Mouse (Mus musculus) left cerebral cortex, postnatal 25 days (tissue): Measurements from ENCODE around the gene Slc7a14. TPM values are rescaled to one million over a fixed set of nuclear protein-coding genes. Genes with fewer than 3 reads are reported as not detected.
"Not testable (repeated sequence)": the region's sequence is repeated elsewhere in the genome, so short reads cannot be mapped to it uniquely, and the experiment has no call there.

ENCODE experiments used
- DNase-seq, 2 experiments: peaks; one replicate each; pipeline ENCODE4 v3.0.0; 2022; ENCODE audit warnings: low spot score in 2 of 2, mixed read lengths in 1 of 2
- intact Hi-C: fragments of 180-260 bp; cut with DNase I; formaldehyde crosslinking; loops from one replicate; pipeline ENCODE4 v1.15.1; 2025
- total RNA-seq, 2 experiments: library from RNA; stranded (reverse); gene quantifications; 2 replicates each; pipeline ENCODE4 v1.2.3; 2021

The Slc7a14 gene
- 10 to 100 TPM; 52.1 to 52.6 TPM for total RNA-seq

GRCm38 (mm10) chr3:31309934-31310787 is at the start of gene Slc7a14:
Slc7a14 (minus strand) TSS chr3:31310378.
- peak; percentile 75 to 88 for DNase-seq
- intact Hi-C loops: loop anchor here (2.0 to 5.0 kb wide), 4 partner anchors 19 to 218 kb away; partner anchors contain the start of gene Cldn11

GRCm38 (mm10) chr3:31346540-31346939 is 36.4 kb upstream of the Slc7a14 start:
- DNase-seq: no peak
- intact Hi-C loops: no loop called here

- intact Hi-C loops: no loop called here
- DNase-seq: no peak
These were observed 35.6 kb upstream of the Slc7a14 start for GRCm38 (mm10) chr3:31345766-31346165.

GRCm38 (mm10) chr3:31339236-31339635 is 29.1 kb upstream of the Slc7a14 start:
- intact Hi-C loops: no loop called here
- no peak for DNase-seq

DNA sequence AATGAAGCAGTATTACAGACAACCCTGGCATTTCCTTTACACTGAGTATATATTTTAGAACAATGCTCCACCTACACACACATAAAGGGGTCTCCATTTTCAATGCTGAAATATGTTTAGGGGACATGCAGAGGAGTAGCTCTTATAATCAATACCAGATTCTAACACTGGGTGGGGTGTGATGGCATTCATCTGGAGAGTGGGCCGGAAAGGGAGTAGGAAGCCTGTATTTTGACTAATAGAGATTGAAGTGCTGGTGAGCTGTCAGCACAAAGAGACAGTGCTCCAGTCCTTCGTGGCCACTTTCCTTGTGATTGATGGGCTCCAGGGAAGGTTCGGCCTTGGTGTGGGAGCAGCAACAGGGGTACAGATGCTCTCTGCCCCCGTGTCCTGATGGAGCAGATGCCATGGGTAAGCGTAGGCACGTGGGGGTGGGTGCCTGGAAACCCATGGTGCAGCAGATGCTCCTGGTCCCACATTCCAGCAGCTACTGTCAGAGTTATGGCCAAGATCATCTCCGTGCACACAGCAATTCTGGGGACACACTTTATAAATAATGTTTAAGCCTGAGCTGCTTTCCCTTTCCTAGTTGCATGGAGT is 18.2 kb upstream of the Slc7a14 start:
- intact Hi-C loops: loop anchor here (2.0 to 5.0 kb wide), 2 partner anchors 20 to 181 kb away; partner anchors contain the start of gene Cldn11
- peak; percentile 41 to 70 for DNase-seq

DNA sequence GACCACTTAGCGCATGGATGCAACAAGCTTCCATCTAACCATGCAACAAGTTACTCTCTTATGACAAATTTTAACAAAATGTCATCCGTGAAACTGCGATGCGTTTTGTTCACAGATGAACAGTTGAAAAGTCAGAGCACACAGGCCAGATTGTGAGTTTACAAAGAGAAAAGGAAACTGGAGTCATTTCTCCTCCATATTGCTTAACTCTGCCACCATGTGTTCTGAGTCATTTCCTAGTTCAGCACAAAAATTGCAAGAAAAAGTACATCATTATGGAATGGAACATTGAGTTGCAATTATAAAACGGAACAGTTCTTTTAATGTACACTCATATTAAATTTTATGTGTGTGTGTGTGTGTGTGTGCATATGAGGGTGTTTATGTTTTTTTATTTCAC is 17.6 kb upstream of the Slc7a14 start:
- DNase-seq: peak in 1 of 2 experiments; percentile 9
- intact Hi-C loops: loop anchor here (2.0 to 5.0 kb wide), 2 partner anchors 19 to 180 kb away; partner anchors contain the start of gene Cldn11

DNA sequence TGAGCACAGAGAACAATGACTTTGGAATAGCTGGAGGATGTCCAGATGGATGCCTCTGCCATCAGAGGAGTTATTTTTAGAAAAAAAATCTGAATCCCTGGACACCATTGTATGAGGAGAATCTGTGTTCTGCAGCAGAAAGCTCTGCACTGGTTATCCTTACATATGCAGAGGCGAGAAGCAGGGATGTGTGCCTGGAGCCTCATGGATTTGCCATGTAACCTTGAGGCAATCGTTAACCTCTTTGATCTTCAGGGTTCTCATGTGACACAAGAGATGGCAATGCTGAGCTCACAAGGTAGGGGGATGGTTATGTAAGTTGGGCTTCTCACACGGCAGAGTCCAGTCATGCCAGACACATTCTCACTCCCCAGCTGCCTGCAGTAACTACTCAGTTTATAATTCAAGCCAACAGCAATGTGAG is 14.1 kb upstream of the Slc7a14 start:
- peak; percentile 32 to 54 for DNase-seq
- intact Hi-C loops: no loop called here

- DNase-seq: peak; percentile 48 to 52
- intact Hi-C loops: loop anchor here (2.0 to 5.0 kb wide), 4 partner anchors 19 to 217 kb away; partner anchors contain the start of gene Cldn11
These were observed 726 bp downstream of the Slc7a14 start for GRCm38 (mm10) chr3:31309371-31309933.

DNA sequence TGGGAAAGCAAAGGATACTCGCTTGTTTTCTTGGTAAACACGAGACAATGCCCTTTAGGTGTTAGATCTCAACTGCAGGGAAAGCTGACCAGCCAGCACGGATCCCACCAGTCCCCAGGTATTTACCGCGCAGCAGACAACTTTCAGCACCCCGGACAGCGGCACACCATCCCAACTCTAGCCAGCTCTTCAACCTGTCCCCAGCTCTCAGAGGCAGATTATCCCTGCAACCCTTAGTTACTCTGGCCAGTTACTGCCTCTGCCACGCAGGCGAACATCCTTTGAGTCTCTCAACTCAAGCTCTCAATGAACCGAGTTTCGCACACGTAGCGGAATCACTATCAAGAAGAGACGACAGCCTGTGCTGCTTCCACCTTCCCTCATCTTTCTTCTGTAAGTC is 1.3 kb downstream of the Slc7a14 start:
- intact Hi-C loops: loop anchor here (1.0 to 5.0 kb wide), 5 partner anchors 20 to 217 kb away; partner anchors contain the start of gene Cldn11
- DNase-seq: no peak

DNA sequence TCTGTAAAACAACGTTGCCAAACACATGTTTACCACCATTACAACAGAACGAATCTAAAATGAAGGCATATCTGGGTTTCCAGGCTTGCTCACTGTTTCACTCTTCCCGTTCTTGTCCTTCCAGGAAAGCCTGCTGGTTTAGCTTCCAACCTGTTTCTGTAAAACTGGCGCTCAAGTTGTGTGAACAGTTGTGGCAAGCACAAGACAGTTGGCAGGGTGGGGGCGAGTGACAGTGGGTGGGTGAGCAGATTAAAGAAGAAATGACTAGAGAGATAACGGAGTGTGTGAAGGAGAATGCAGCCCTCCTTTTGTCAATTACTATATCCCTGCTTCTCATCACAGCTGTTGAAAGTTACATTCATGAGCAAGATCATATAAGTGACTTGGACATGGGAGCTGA is 2.2 kb downstream of the Slc7a14 start:
- intact Hi-C loops: loop anchor here (1.0 to 5.0 kb wide), 5 partner anchors 21 to 216 kb away; partner anchors contain the start of gene Cldn11
- DNase-seq: peak; percentile 47 to 89

DNA sequence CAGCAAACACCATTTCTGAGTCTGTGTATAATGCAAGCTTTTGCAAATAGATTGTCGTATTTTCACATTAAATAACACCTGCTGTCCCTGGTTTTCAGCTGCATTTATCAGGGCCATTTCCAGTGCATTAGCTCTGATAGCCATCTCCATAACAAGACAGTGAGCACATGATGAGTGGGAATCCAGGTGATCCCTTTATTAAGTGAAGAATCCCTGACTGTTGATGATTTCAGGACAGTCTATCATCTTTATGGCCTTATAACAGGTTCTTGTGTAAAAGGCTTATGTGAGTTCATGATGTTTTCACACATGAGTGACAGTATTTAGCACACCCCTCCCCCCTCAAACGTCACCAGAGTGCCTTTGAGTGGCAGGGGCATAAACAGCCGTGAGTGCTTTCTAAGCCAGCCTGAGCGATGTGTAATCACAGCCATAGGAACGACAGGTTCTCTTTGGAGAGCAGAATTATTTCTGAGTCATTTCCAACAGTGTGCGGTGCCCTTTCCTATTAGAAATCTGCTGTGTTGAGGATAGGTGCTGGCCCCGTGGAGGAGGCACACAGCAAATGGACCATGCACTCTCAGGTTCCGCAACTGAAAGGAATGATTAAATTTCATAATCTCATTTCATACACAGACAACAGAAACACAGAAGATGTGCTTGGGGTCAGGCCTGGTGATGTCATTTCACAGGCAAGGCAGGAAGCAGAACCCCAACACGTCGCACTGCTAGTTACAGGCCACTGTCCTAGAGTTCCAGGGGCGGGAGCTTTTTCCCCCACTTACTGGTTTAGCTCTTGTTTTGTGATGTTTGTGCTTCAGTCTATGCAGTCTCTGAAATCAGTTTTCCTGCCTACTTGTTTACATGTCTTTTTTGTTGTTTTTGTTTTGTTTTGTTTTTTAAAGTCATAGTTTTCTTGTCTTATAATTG is 18.2 kb downstream of the Slc7a14 start:
- DNase-seq: no peak
- intact Hi-C loops: no loop called here

DNA sequence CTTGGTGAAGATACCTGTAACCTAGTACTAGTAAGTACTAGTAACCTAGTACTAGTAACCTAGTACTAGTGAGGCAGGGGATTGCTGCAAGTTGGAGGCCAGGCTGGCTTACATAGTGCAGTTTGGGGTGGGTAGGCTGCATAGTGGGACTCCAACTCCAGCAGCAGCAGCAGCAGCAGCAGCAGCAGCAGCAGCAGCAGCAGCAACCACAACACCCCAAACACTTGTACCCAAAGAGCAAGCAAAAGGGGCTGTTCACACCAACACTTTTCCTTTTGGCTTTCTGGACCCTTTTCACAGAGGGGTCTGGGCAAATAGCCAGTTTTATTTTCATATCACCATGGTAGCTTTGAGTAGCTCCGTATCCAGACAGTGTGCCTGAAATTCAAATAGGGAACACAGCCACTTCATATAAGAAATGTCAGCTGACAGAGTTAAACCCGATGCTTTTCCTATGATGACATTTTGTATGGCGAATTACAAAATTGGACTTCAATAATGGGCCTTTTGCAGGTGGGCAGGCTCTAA is 22.7 kb downstream of the Slc7a14 start:
- intact Hi-C loops: no loop called here
- DNase-seq: no peak

GRCm38 (mm10) chr3:31281116-31281515 is 29.1 kb downstream of the Slc7a14 start:
- DNase-seq: no peak

GRCm38 (mm10) chr3:31274875-31275274 is 35.3 kb downstream of the Slc7a14 start:
- intact Hi-C loops: no loop called here
- no peak for DNase-seq

More at GRCm38 (mm10) chr3:31281116-31281515, 29.1 kb downstream of the Slc7a14 start:
- intact Hi-C loops: no loop called here

DNA sequence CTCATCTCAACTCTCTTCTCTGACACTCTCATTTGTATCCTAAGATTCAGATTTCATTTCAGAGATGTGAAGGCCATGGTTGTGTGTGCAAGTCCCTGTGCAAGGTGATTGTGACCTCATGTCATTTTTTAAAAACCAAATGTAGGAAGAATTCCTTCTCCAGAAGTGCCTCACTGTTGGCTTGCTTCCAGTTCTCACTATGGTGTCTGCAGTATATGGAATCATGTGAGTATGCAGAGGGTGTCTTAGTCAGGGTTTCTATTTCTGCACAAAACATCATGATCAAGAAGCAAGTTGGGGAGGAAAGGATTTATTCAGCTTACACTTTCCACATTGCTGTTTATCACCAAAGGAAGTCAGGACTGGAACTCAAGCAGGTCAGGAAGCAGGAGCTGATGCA is 36.9 kb downstream of the Slc7a14 start:
- DNase-seq: peak; percentile 51 to 83
- intact Hi-C loops: not testable (repeated sequence)

GRCm38 (mm10) chr3:31272635-31273034 is 37.5 kb downstream of the Slc7a14 start:
- no peak for DNase-seq
- intact Hi-C loops: no loop called here

GRCm38 (mm10) chr3:31269551-31270317 is 40.4 kb downstream of the Slc7a14 start:
- intact Hi-C loops: no loop called here
- DNase-seq: no peak

DNA sequence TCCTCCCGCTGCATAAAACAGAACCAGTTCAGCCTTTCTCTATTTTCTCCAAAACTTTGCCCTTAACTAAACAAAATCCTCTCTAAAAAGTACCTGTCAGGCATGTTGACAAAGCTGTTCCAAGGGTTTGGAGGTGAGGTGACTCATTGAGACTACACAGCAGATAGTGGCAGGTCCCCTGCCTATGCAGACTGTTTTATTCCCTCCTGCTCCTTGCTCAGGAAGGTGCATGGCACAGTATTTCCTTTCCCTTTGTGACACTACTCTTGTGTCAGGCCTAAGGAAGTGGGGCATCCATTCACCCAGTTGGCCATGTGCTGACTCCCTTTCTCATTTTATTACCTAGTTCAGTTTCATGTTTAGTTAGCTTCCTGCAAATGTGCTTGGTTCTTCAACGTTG is 42.3 kb downstream of the Slc7a14 start:
- intact Hi-C loops: no loop called here
- no peak for DNase-seq
